Mouse (Mus musculus): Measurements from ENCODE around the gene Pde4b.

DNA sequence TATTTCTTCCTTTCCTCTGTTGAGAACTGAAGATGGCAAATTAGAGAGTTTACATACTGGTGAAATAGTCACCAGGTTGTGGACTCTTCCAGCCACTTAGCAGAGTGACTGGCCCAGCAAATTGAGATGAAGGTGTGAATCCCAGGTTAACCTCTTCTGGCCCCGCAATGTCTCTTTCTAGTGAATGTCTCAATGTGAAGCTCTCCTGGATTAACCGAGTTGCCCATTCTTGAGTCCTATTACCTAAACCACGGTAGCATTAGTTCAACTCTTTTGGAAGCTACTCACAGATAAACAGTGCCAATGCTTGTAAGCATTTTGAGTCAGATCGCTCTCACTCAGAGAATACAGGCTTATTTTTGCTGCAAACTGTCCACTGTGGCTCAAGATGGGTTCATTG, 491.7 kb downstream of the Pde4b start:
- TF ChIP-seq HCFC1 (IDR thresholded peaks at IDR 0.05; ENCODE audit: borderline replicate concordance, insufficient read depth, low read length) (no peak), MAFK (IDR thresholded peaks at IDR 0.05; ENCODE audit: insufficient read depth, low read depth, low read length) (no peak), ZNF384 (IDR thresholded peaks at IDR 0.05; ENCODE audit: low read depth, low read length) (no peak), ZC3H11A (IDR thresholded peaks at IDR 0.05; ENCODE audit: borderline replicate concordance, low read depth, low read length) (no peak), CHD2 (IDR thresholded peaks at IDR 0.05; ENCODE audit: low read depth, low read length) (no peak)
